Mouse (Mus musculus): ENCODE data around the gene Otor. TPM values are rescaled to one million over a fixed set of nuclear protein-coding genes. Genes with fewer than 3 reads are reported as not detected.

Otor gene
- polyA plus RNA-seq, 2 experiments from 2014 or later: not detected

Other genes with a start within 250 kb of the Otor start
- 1 to 10 TPM; 9.1 to 9.7 TPM for gene Kif16b, start 176.9 kb upstream of the Otor start, polyA plus RNA-seq (2017; shearing (Covaris generic))
- gene Snrpb2, start 15.4 kb upstream of the Otor start, polyA plus RNA-seq (2017; shearing (Covaris generic)): 100 to 1,000 TPM in 1 of 2 experiments, 10 to 100 TPM in 1; 85.7 to 116 TPM